Mouse (Mus musculus) heart, postnatal 4 days (tissue): Measurements from ENCODE around the gene Grhpr. TPM values are rescaled to one million over a fixed set of nuclear protein-coding genes. Genes with fewer than 3 reads are reported as not detected.
"Not testable (repeated sequence)": the region's sequence is repeated elsewhere in the genome, so short reads cannot be mapped to it uniquely, and the experiment has no call there.

ENCODE experiments used
- DNase-seq: peaks from one replicate; pipeline ENCODE4 v3.0.0; 2021
- total RNA-seq, 2 experiments: library from RNA; stranded (reverse); gene quantifications; 2 replicates each; pipeline ENCODE4 v1.2.3; 2021

The Grhpr gene
- total RNA-seq, 2 experiments from 2014 or later = 46.6 to 47.0 TPM

- DNase-seq = peak; percentile 78
Measured at GRCm38 (mm10) chr4:45015615-45016014, 34.4 kb downstream of the Grhpr start.

- peak; percentile 95 for DNase-seq
Measured at GRCm38 (mm10) chr4:45018452-45018980, 37.3 kb downstream of the Grhpr start, which contains the start of gene Polr1e. Gene Polr1e, plus strand, starts transcription at chr4:45018583.

DNA sequence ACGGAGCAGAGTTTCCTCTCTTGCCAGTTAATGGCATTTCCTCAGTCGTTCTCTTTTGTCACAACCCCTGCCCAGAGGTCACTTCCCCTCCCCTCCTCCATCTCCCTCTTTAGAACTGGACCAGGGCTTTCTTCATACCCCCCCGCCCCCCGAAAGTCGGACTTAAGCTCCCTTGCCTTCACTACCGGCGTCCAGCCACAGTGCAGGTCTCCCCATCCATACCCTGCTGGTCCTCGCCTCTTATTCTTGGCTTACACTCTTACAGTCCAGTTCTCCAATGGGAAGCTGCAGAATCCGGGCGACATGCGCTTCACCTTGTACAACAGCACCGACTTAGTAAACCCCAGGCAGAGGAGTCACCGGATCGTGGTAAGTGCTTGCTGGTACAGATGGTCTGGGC is 37.8 kb downstream of the Grhpr start:
- DNase-seq = no peak

- no peak for DNase-seq
Measured at GRCm38 (mm10) chr4:45026459-45026858, 45.3 kb downstream of the Grhpr start.

- DNase-seq = no peak
Measured at GRCm38 (mm10) chr4:45032586-45032985, 51.4 kb downstream of the Grhpr start.

GRCm38 (mm10) chr4:45034693-45035628 is 53.8 kb downstream of the Grhpr start:
- peak; percentile 60 for DNase-seq

GRCm38 (mm10) chr4:45036048-45036447 is 54.9 kb downstream of the Grhpr start:
- no peak for DNase-seq

GRCm38 (mm10) chr4:45036571-45036970 is 55.4 kb downstream of the Grhpr start:
- no peak for DNase-seq

DNA sequence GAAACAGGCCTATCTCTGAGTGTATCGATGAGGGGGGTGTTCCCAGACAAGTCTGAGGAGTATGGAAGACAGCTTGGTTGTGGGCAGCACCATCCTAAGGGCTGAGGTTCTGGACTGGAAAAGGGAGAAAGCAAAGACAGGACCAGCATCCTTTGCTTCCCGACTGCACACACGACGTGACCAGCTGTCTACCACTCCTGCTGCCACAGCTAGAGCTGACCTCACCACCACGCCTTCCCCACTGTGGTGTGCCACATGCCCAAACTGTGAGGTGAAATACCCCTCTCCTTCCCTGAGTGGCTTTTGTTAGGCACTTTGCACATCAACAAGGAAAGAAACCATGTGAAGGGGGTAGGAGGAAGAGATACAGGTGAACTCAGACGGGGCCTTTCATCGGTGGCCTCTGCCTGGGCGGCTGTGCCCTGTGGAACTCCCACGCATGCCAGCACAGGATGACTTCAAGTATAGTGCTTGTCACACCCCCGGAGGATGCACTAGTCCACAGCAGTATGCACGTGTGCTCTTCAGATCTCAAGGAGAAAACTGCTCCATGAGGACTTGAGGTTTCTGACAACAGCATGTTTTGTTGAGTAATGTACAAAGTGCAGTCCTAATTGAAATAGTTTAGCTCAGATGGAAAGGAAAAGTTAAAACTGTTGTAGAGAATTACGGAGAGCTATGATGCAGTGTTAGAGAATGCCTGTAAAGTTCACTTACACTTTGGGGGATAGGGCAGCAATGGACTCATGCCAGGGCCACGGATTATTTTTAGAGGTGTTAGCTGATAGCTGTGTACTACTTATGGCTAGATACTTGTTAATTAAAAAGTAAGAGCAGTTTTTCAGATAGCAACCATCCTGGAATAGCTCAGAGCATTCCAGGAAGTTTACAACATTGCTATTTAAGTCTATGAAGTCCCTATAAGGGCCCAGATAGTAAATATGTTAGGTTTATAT is 56.5 kb downstream of the Grhpr start:
- DNase-seq = peak; percentile 84

GRCm38 (mm10) chr4:45038879-45039278 is 57.7 kb downstream of the Grhpr start:
- peak; percentile 42 for DNase-seq

- not testable (repeated sequence) for DNase-seq
Measured at GRCm38 (mm10) chr4:45039546-45039945, 58.4 kb downstream of the Grhpr start.

Other genes starting within 250 kb of the Grhpr start
- 10 to 100 TPM; 18.2 to 27.4 TPM for gene Zcchc7, start 225.5 kb upstream of the Grhpr start, total RNA-seq
- gene Zbtb5, start 31.0 kb downstream of the Grhpr start, total RNA-seq = 10 to 100 TPM; 10.5 to 11.9 TPM
- 10 to 100 TPM; 41.6 to 45.0 TPM for gene Polr1e, start 37.2 kb downstream of the Grhpr start, total RNA-seq
- 10 to 100 TPM; 21.3 to 23.1 TPM for gene Fbxo10, start 103.2 kb downstream of the Grhpr start, total RNA-seq
- gene Tomm5, start 126.7 kb downstream of the Grhpr start, total RNA-seq = 100 to 1,000 TPM; 119 to 141 TPM
- 1 to 10 TPM; 2.7 to 3.2 TPM for gene Frmpd1, start 203.5 kb downstream of the Grhpr start, total RNA-seq